Mouse (Mus musculus) forebrain, embryonic 15.5 days (tissue): ENCODE measurements around the gene Pdcd2l. TPM values are rescaled to one million over a fixed set of nuclear protein-coding genes. Genes with fewer than 3 reads are reported as not detected.

ENCODE experiments used
- ATAC-seq: fragments of 200-750 bp; cut with Nextera tagmentation; replicated peaks from 2 replicates; pipeline ENCODE4 v1.8.0; 2017; ENCODE audit warnings: mild to moderate bottlenecking, moderate TSS enrichment, moderate library complexity
- H3K27ac ChIP-seq: fragments of 300-500 bp; sonication (generic); replicated peaks from 2 replicates; pipeline ENCODE4 v1.5.1; 2015; ENCODE audit warnings: mild to moderate bottlenecking, inconsistent platforms
- H3K27me3 ChIP-seq: fragments of 300-500 bp; sonication (generic); 2 replicates; pipeline ENCODE4 v1.6.1; 2015; ENCODE audit warnings: inconsistent platforms
- H3K36me3 ChIP-seq: fragments of 300-500 bp; sonication (generic); 2 replicates; pipeline ENCODE4 v1.6.1; 2015; ENCODE audit warnings: mild to moderate bottlenecking, inconsistent platforms
- H3K4me1 ChIP-seq: fragments of 300-500 bp; sonication (generic); 2 replicates; pipeline ENCODE4 v1.6.1; 2015; ENCODE audit warnings: inconsistent platforms
- H3K4me2 ChIP-seq: fragments of 300-500 bp; sonication (generic); replicated peaks from 2 replicates; pipeline ENCODE4 v1.6.1; 2015; ENCODE audit warnings: mild to moderate bottlenecking, inconsistent platforms
- H3K4me3 ChIP-seq: fragments of 300-500 bp; sonication (generic); 2 replicates; pipeline ENCODE4 v1.5.1; 2015; ENCODE audit warnings: mild to moderate bottlenecking, inconsistent platforms
- H3K9ac ChIP-seq: fragments of 300-500 bp; sonication (generic); replicated peaks from 2 replicates; pipeline ENCODE4 v1.6.1; 2015; ENCODE audit warnings: mild to moderate bottlenecking, inconsistent platforms
- H3K9me3 ChIP-seq: fragments of 300-500 bp; sonication (generic); 2 replicates; pipeline ENCODE4 v1.6.1; 2016; ENCODE audit warnings: inconsistent platforms
- WGBS: fragments of 180-500 bp; shearing (Covaris S2); methylation state at CpG from one replicate; pipeline ENCODE4 v1.1.7; 2015; ENCODE audit warnings: mixed read lengths; 5-methylcytosine and 5-hydroxymethylcytosine counted together
- polyA plus RNA-seq: library from polyadenylated mRNA; unstranded; fragments of >200 nt; fragmentation: Nextera tagmentation; extraction: Ambion mirVana; gene quantifications from 2 replicates; pipeline ENCODE4 v1.2.1, GENCODE M21; 2015

Pdcd2l gene
- 78.1 and 80.6 TPM in 2 replicates for polyA plus RNA-seq

- Histone ChIP-seq H3K36me3 (peaks cover 24% of the 10 kb centered on the region), H3K4me1 (peaks cover 9% of the 10 kb centered on the region), H3K9ac (peak within 1 kb of the TSS; percentile 83), H3K4me3 (peak within 1 kb of the TSS; percentile 69), H3K27me3 (no peaks in the 10 kb centered on the region), H3K27ac (peak within 1 kb of the TSS; percentile 55; the same call in 1 of the 2 replicates), H3K4me2 (peak within 1 kb of the TSS; percentile 75), H3K9me3 (no peaks in the 10 kb centered on the region)
- ATAC-seq, result peak; percentile 94
- WGBS, result 4% methylated on average over 70 of the region's 70 CpGs
Observed at GRCm38 (mm10) chr7:34196132-34197128, at the start of gene Pdcd2l. Gene Pdcd2l (minus strand): TSS chr7:34196661.

GRCm38 (mm10) chr7:34242176-34242575, 45.7 kb upstream of the Pdcd2l start:
- no peaks in the 10 kb centered on the region for H3K27me3 ChIP-seq
- no peak for ATAC-seq
- no peaks in the 10 kb centered on the region for H3K9me3 ChIP-seq
- H3K4me3 ChIP-seq, result no peak overlapping the region
- no peak overlapping the region for H3K4me2 ChIP-seq
- no peaks in the 10 kb centered on the region for H3K4me1 ChIP-seq
- no peak overlapping the region for H3K9ac ChIP-seq
- H3K36me3 ChIP-seq, result peaks cover 69% of the 10 kb centered on the region
- 89% methylated on average over 11 of the region's 11 CpGs for WGBS
- H3K27ac ChIP-seq, result no peak overlapping the region; the same call in 1 of the 2 replicates

DNA sequence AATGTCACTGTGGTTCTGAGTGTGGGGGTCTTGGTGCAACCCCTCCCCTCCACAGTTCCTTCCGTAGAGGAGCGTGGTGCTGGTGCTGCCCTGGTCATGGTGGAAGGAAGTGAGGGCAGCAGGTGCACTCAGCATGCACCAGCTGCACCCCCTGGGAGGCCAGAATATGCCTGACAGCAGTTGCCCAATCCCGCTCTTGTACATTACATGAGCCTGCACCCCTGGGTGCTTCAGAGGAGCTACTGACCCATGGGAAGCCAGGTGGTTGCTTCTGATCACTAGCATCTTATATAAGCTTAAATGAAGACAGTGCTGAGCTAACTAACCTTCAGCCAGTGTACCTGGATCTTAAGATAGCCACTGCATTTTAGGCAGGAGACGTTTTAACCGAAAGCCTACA, 41.6 kb upstream of the Pdcd2l start:
- Histone ChIP-seq H3K9me3 (no peaks in the 10 kb centered on the region), H3K27me3 (no peaks in the 10 kb centered on the region), H3K4me1 (peaks cover 15% of the 10 kb centered on the region), H3K4me3 (no peak overlapping the region), H3K36me3 (peaks cover 52% of the 10 kb centered on the region), H3K4me2 (no peak overlapping the region), H3K27ac (no peak overlapping the region), H3K9ac (no peak overlapping the region)
- WGBS, result 93% methylated on average over 5 of the region's 5 CpGs
- no peak for ATAC-seq

DNA sequence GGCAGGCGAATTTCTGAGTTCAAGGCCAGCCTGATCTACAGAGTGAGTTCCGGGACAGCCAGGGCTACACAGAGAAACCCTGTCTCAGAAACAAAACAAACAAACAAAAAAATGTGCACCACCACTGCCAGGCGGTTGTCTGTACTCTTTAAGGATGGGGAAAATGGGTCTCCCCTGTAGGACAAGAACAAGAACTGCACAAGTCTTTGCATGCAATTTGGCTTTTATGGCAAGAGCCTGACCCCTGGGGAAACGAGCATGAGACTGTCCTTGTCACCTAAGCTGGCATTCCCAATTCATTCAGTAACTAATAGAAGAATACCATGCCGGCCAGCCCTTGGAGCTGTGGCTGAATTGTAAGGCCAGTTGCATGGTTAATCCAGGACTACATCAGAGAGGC, 39.1 kb upstream of the Pdcd2l start:
- no peak for ATAC-seq
- WGBS, result 84% methylated on average over 5 of the region's 5 CpGs
- no peaks in the 10 kb centered on the region for H3K9me3 ChIP-seq
- no peaks in the 10 kb centered on the region for H3K27me3 ChIP-seq
- peaks cover 16% of the 10 kb centered on the region for H3K4me1 ChIP-seq
- H3K9ac ChIP-seq, result no peak overlapping the region
- H3K36me3 ChIP-seq, result peaks cover 39% of the 10 kb centered on the region
- H3K4me2 ChIP-seq, result no peak overlapping the region
- H3K4me3 ChIP-seq, result no peak overlapping the region
- H3K27ac ChIP-seq, result no peak overlapping the region

- Histone ChIP-seq H3K9ac (peak overlapping the region; percentile 59), H3K4me3 (peak overlapping the region; percentile 54), H3K27me3 (no peaks in the 10 kb centered on the region), H3K27ac (peak overlapping the region; percentile 92), H3K4me1 (peaks cover 18% of the 10 kb centered on the region), H3K4me2 (peak overlapping the region; percentile 67), H3K36me3 (peaks cover 33% of the 10 kb centered on the region), H3K9me3 (no peaks in the 10 kb centered on the region)
- ATAC-seq, result peak; percentile 4
- 3% methylated on average over 17 of the region's 17 CpGs for WGBS
Observed at GRCm38 (mm10) chr7:34234610-34235561, 38.4 kb upstream of the Pdcd2l start.

DNA sequence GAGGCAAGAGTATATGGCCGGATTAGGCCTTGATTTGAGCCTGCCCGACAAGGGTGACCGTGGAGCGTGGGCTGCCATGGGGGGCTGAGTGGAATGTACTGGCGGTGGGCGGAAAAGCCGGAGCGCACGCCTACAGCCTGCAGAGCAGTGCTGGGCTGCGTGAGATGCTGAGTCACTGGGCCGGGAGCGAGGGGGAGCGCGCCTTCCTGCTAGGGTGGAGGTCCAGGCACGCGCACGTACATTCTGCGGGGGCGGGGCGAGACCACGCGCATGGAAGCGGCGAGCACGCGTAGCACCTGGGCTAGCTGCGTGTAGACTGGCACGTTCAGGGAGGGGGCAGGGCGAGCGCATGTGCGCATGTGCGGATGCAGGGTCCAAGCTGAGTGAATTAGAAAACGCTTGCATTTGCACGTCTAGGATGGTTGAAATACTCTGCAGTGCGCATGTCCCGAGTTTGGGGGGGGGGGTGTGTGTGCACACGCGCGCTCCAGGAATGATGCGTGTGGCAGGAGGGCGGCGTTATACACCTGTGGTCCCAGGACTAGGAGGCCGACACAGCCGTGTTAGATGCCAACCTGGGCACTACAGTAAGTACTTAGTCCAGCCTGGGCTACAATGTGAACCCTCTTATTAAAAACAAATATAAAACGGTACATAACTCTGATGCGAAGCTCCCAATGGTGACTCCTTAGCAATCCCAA, 37.6 kb upstream of the Pdcd2l start:
- Histone ChIP-seq H3K36me3 (peaks cover 25% of the 10 kb centered on the region), H3K4me2 (peak overlapping the region; percentile 67), H3K4me1 (peaks cover 23% of the 10 kb centered on the region), H3K9me3 (no peaks in the 10 kb centered on the region), H3K27ac (peak overlapping the region; percentile 92), H3K27me3 (no peaks in the 10 kb centered on the region), H3K4me3 (peak overlapping the region; percentile 54), H3K9ac (peak overlapping the region; percentile 59)
- under 1% methylated on average over 46 of the region's 46 CpGs for WGBS
- peak; percentile 97 for ATAC-seq

DNA sequence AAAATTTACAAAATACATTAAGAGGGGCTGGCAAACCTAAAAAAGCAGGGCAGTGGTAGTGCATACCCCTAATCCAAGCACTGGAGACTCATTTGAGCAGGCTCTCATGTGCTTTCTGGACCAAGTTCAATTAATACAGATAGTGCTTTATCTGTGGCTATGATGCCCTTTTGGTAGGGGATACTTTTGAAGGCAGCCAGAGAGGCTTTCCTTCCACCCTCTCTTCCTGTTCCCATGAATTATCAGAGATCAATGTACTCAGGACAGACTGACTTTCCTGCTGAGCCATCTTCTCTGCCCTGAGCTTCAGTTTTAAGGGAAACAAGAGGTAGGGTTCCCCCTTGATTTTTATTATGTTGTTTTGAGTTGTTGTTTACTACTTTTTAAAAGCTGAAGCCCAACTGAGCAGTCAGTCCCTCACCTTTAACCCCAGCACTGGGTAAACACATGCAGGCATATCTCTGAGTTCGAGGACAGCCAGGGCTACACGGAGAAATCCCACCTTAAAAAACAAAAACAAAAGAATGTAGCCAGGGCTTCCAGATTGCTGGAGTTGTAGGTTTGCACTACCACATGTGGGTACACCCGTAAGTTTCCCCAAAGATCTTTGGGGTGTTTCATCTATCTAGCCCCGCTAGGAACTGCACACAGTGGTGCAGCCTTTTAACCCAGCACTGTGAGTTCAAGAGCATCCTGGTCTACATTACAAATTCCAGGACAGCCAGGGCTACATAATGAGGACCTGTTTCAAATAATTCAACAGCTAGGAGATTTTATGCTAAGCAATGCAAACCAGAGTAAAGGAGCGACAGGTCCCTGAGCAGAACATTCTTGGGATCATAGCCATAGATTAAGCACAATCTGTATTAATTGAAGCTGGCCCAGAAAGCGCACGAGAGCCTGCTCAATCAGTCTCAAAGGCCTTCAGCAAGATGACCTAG, 36.6 kb upstream of the Pdcd2l start:
- Histone ChIP-seq H3K36me3 (peaks cover 17% of the 10 kb centered on the region), H3K4me1 (peaks cover 31% of the 10 kb centered on the region), H3K27me3 (no peaks in the 10 kb centered on the region), H3K9me3 (no peaks in the 10 kb centered on the region), H3K9ac (peak overlapping the region; percentile 59), H3K4me2 (peak overlapping the region; percentile 67), H3K4me3 (peak overlapping the region; percentile 54), H3K27ac (peak overlapping the region; percentile 92)
- 39% methylated on average over 7 of the region's 7 CpGs for WGBS
- ATAC-seq, result no peak

DNA sequence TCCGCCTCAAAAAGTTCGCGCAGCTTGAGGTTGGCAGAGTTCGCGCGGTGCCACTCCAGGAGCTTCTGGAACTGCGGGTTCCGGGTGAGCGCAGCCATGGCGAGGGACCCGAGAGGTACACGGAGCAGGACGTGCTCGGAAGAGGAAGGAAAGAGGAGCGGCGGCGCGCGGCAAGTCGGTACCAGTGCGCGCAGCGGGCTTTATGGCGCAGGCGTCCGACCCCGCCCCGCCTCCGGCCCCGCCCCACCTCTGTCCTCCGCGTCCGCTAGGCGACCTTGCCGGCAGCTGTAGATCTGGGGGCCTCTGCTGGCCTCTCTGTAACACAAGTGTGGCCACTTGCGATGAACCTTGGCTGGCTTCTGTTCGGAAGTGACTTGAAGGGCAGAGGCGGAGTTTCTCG, 33.7 kb upstream of the Pdcd2l start, which contains the start of gene Gpi1:
Gpi1 (minus strand) TSS at position 221 of the 400 bp plus-strand sequence.
- Histone ChIP-seq H3K36me3 (peaks cover 10% of the 10 kb centered on the region), H3K9ac (peak within 1 kb of the TSS; percentile 65), H3K27me3 (no peaks in the 10 kb centered on the region), H3K4me2 (peak within 1 kb of the TSS; percentile 76), H3K9me3 (no peaks in the 10 kb centered on the region), H3K4me1 (peaks cover 29% of the 10 kb centered on the region), H3K4me3 (peak within 1 kb of the TSS; percentile 66), H3K27ac (peak within 1 kb of the TSS; percentile 67)
- ATAC-seq, result peak; percentile 50
- under 1% methylated on average over 39 of the region's 39 CpGs for WGBS

DNA sequence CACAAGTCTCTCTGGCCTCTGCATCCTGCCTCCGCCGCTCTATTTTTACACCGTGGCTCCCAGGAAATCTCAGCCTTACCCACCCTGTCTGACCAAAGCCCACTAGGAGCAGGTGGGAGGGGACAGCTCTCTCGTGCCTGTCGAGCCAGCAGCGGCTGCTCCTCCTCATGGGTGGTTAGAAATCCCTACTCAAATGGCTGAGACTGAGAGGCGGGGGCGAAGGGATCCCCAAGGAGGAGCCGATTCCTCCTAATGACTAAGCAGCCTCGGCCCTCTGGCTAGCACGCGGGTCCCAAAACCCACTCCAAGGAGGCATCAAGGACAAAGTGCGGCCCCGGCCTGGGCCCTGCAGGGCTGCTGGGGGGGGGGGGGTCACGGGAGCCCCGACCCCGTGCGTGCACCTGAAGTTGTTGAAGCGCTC, 33.2 kb upstream of the Pdcd2l start:
- peak overlapping the region; percentile 65 for H3K9ac ChIP-seq
- H3K4me3 ChIP-seq, result peak overlapping the region; percentile 66
- H3K27me3 ChIP-seq, result no peaks in the 10 kb centered on the region
- no peaks in the 10 kb centered on the region for H3K9me3 ChIP-seq
- H3K27ac ChIP-seq, result peak overlapping the region; percentile 67
- ATAC-seq, result peak; percentile 5
- H3K36me3 ChIP-seq, result peaks cover 10% of the 10 kb centered on the region
- H3K4me2 ChIP-seq, result peak overlapping the region; percentile 76
- WGBS, result under 1% methylated on average over 18 of the region's 19 CpGs
- H3K4me1 ChIP-seq, result peaks cover 25% of the 10 kb centered on the region

- no peak for ATAC-seq
- Histone ChIP-seq H3K36me3 (peaks cover 10% of the 10 kb centered on the region), H3K9me3 (no peaks in the 10 kb centered on the region), H3K9ac (peak overlapping the region; percentile 65), H3K4me2 (peak overlapping the region; percentile 76), H3K4me3 (peak overlapping the region; percentile 66), H3K27ac (peak overlapping the region; percentile 67; the same call in 1 of the 2 replicates), H3K4me1 (peaks cover 22% of the 10 kb centered on the region), H3K27me3 (no peaks in the 10 kb centered on the region)
- 21% methylated on average over 5 of the region's 5 CpGs for WGBS
Observed at GRCm38 (mm10) chr7:34229153-34229552, 32.7 kb upstream of the Pdcd2l start.
